Mouse (Mus musculus): ENCODE measurements around the gene Usp54. TPM values are rescaled to one million over a fixed set of nuclear protein-coding genes. Genes with fewer than 3 reads are reported as not detected.

The Usp54 gene
- polyA plus RNA-seq (2015; fragmentation: Nextera tagmentation; extraction: Ambion mirVana) = 1.0 and 1.2 TPM in 2 replicates

- peak within 1 kb of the TSS; percentile 81 for H3K4me3 ChIP-seq (replicated peaks)
- ATAC-seq (ENCODE audit: low read depth) (peak; percentile 93), DNase-seq (peak; percentile 96)
- H3K9ac ChIP-seq = peak within 1 kb of the TSS; percentile 87
- no peaks in the 10 kb centered on the region for H3K9me3 ChIP-seq (replicated peaks)
- H3K27ac ChIP-seq = peak within 1 kb of the TSS; percentile 90
- no peaks in the 10 kb centered on the region for H3K27me3 ChIP-seq
- WGBS (ENCODE audit: insufficient replicate concordance) = under 1% methylated on average over 72 of the region's 73 CpGs
- no peaks in the 10 kb centered on the region for H3K36me3 ChIP-seq
- H3K4me2 ChIP-seq = peak within 1 kb of the TSS; percentile 90
- H3K4me1 ChIP-seq (replicated peaks) = peaks cover 23% of the 10 kb centered on the region
Measured at GRCm38 (mm10) chr14:20640644-20641437, at the start of gene Usp54. Usp54 (minus strand) TSS chr14:20641063.

- Histone ChIP-seq H3K4me2 (no peak overlapping the region), H3K9me3 (replicated peaks) (no peaks in the 10 kb centered on the region), H3K27ac (no peak overlapping the region), H3K27me3 (no peaks in the 10 kb centered on the region), H3K9ac (0 out of 2 replicates have a peak overlapping the region, but pooled peaks have one; percentile 2), H3K4me3 (replicated peaks) (no peak overlapping the region), H3K36me3 (peaks cover 100% of the 10 kb centered on the region), H3K4me1 (replicated peaks) (peaks cover 7% of the 10 kb centered on the region)
- ATAC-seq (ENCODE audit: low read depth) (no peak), DNase-seq (no peak)
- 75% methylated on average over 2 of the region's 2 CpGs for WGBS (ENCODE audit: insufficient replicate concordance)
Measured at GRCm38 (mm10) chr14:20689009-20689408, 48.1 kb upstream of the Usp54 start.

- Histone ChIP-seq H3K4me2 (no peak overlapping the region), H3K36me3 (peaks cover 100% of the 10 kb centered on the region), H3K9ac (no peak overlapping the region), H3K27ac (no peak overlapping the region), H3K4me1 (replicated peaks) (peaks cover 10% of the 10 kb centered on the region; the same call in 1 of the 2 replicates), H3K4me3 (replicated peaks) (no peak overlapping the region), H3K27me3 (no peaks in the 10 kb centered on the region), H3K9me3 (replicated peaks) (no peaks in the 10 kb centered on the region)
- ATAC-seq (ENCODE audit: low read depth) (no peak), DNase-seq (no peak)
- WGBS (ENCODE audit: insufficient replicate concordance) = 86% methylated on average over 3 of the region's 3 CpGs
Measured at GRCm38 (mm10) chr14:20686576-20686975, 45.7 kb upstream of the Usp54 start.

- no peak for DNase-seq
- H3K9me3 ChIP-seq (replicated peaks) = no peaks in the 10 kb centered on the region
- 0 out of 2 replicates have a peak, but pooled peaks have one; percentile 36 for ATAC-seq (ENCODE audit: low read depth)
- H3K4me1 ChIP-seq (replicated peaks) = peaks cover 11% of the 10 kb centered on the region; the same call in 1 of the 2 replicates
- no peaks in the 10 kb centered on the region for H3K27me3 ChIP-seq
- no peak overlapping the region for H3K27ac ChIP-seq
- whole genome bisulfite sequencing (ENCODE audit: insufficient replicate concordance) = 63% methylated on average over 3 of the region's 3 CpGs
- no peak overlapping the region for H3K4me3 ChIP-seq (replicated peaks)
- H3K36me3 ChIP-seq = peaks cover 99% of the 10 kb centered on the region
- H3K4me2 ChIP-seq = no peak overlapping the region
- H3K9ac ChIP-seq = no peak overlapping the region
Measured at GRCm38 (mm10) chr14:20682498-20682897, 41.6 kb upstream of the Usp54 start.

GRCm38 (mm10) chr14:20681742-20682141 is 40.9 kb upstream of the Usp54 start:
- DNase-seq (no peak), ATAC-seq (ENCODE audit: low read depth) (no peak)
- Histone ChIP-seq H3K4me1 (replicated peaks) (peaks cover 11% of the 10 kb centered on the region; the same call in 1 of the 2 replicates), H3K4me3 (replicated peaks) (no peak overlapping the region), H3K27ac (no peak overlapping the region), H3K9ac (no peak overlapping the region), H3K36me3 (peaks cover 99% of the 10 kb centered on the region), H3K4me2 (no peak overlapping the region), H3K9me3 (replicated peaks) (no peaks in the 10 kb centered on the region), H3K27me3 (no peaks in the 10 kb centered on the region)
- WGBS (ENCODE audit: insufficient replicate concordance) = 69% methylated on average over 2 of the region's 2 CpGs

GRCm38 (mm10) chr14:20677906-20678305 is 37.0 kb upstream of the Usp54 start:
- 77% methylated on average over 4 of the region's 4 CpGs for WGBS (ENCODE audit: insufficient replicate concordance)
- Histone ChIP-seq H3K4me3 (replicated peaks) (no peak overlapping the region), H3K36me3 (peaks cover 73% of the 10 kb centered on the region)

GRCm38 (mm10) chr14:20674064-20674833 is 33.4 kb upstream of the Usp54 start, which contains the start of gene Sec24c:
Sec24c (plus strand) TSS chr14:20674308.
- ATAC-seq (ENCODE audit: low read depth) = peak; percentile 96
- Histone ChIP-seq H3K27me3 (peaks cover 12% of the 10 kb centered on the region), H3K36me3 (peaks cover 37% of the 10 kb centered on the region), H3K9me3 (replicated peaks) (no peaks in the 10 kb centered on the region), H3K4me2 (peak within 1 kb of the TSS; percentile 90), H3K4me3 (replicated peaks) (peak within 1 kb of the TSS; percentile 94), H3K4me1 (replicated peaks) (peaks cover 25% of the 10 kb centered on the region), H3K9ac (peak within 1 kb of the TSS; percentile 86), H3K27ac (peak within 1 kb of the TSS; percentile 90)
- WGBS (ENCODE audit: insufficient replicate concordance) = under 1% methylated on average over 43 of the region's 43 CpGs
- DNase-seq = peak; percentile 97

More at GRCm38 (mm10) chr14:20677906-20678305, 37.0 kb upstream of the Usp54 start:
- H3K4me1 ChIP-seq (replicated peaks) = peaks cover 30% of the 10 kb centered on the region
- H3K9ac ChIP-seq = no peak overlapping the region
- H3K27me3 ChIP-seq = no peaks in the 10 kb centered on the region
- no peak for DNase-seq
- H3K9me3 ChIP-seq (replicated peaks) = no peaks in the 10 kb centered on the region
- ATAC-seq (ENCODE audit: low read depth) = no peak
- H3K27ac ChIP-seq = no peak overlapping the region
- H3K4me2 ChIP-seq = no peak overlapping the region

- ATAC-seq (ENCODE audit: low read depth) (peak; percentile 71), DNase-seq (no peak)
- no peaks in the 10 kb centered on the region for H3K9me3 ChIP-seq (replicated peaks)
- peaks cover 25% of the 10 kb centered on the region for H3K4me1 ChIP-seq (replicated peaks)
- peak overlapping the region; percentile 70 for H3K4me2 ChIP-seq
- 10% methylated on average over 13 of the region's 13 CpGs for WGBS (ENCODE audit: insufficient replicate concordance)
- peaks cover 17% of the 10 kb centered on the region for H3K27me3 ChIP-seq
- peak overlapping the region; percentile 72 for H3K27ac ChIP-seq
- H3K4me3 ChIP-seq (replicated peaks) = peak overlapping the region; percentile 94
- peak overlapping the region; percentile 53 for H3K9ac ChIP-seq
- peaks cover 31% of the 10 kb centered on the region for H3K36me3 ChIP-seq
Measured at GRCm38 (mm10) chr14:20673735-20674063, 32.8 kb upstream of the Usp54 start.

- 86% methylated on average over 2 of the region's 2 CpGs for WGBS (ENCODE audit: insufficient replicate concordance)
- peak; percentile 38 for DNase-seq
Measured at GRCm38 (mm10) chr14:20672990-20673389, 32.1 kb upstream of the Usp54 start.

GRCm38 (mm10) chr14:20668154-20668810 is 27.4 kb upstream of the Usp54 start, which contains the start of gene Synpo2l:
Synpo2l (minus strand) TSS chr14:20668354.
- Histone ChIP-seq H3K4me1 (replicated peaks) (peaks cover 7% of the 10 kb centered on the region; the same call in 1 of the 2 replicates), H3K9me3 (replicated peaks) (no peaks in the 10 kb centered on the region), H3K27ac (no peak within 1 kb of the TSS), H3K36me3 (no peaks in the 10 kb centered on the region), H3K27me3 (peaks cover 65% of the 10 kb centered on the region), H3K4me3 (replicated peaks) (no peak within 1 kb of the TSS), H3K4me2 (no peak within 1 kb of the TSS), H3K9ac (no peak within 1 kb of the TSS)
- DNase-seq = no peak
- ATAC-seq (ENCODE audit: low read depth) = no peak
- WGBS (ENCODE audit: insufficient replicate concordance) = 58% methylated on average over 8 of the region's 8 CpGs

More at GRCm38 (mm10) chr14:20672990-20673389, 32.1 kb upstream of the Usp54 start:
- Histone ChIP-seq H3K9ac (no peak overlapping the region), H3K27me3 (peaks cover 24% of the 10 kb centered on the region), H3K4me2 (no peak overlapping the region), H3K36me3 (peaks cover 24% of the 10 kb centered on the region), H3K27ac (peak overlapping the region; percentile 72), H3K4me3 (replicated peaks) (no peak overlapping the region), H3K4me1 (replicated peaks) (peaks cover 25% of the 10 kb centered on the region), H3K9me3 (replicated peaks) (no peaks in the 10 kb centered on the region)
- no peak for ATAC-seq (ENCODE audit: low read depth)

- ATAC-seq (ENCODE audit: low read depth) (no peak), DNase-seq (no peak)
- no peak overlapping the region for H3K4me2 ChIP-seq
- 67% methylated on average over 1 of the region's 1 CpGs for WGBS (ENCODE audit: insufficient replicate concordance)
- H3K27me3 ChIP-seq = peaks cover 73% of the 10 kb centered on the region
- no peaks in the 10 kb centered on the region for H3K36me3 ChIP-seq
- no peak overlapping the region for H3K4me3 ChIP-seq (replicated peaks)
- H3K9me3 ChIP-seq (replicated peaks) = no peaks in the 10 kb centered on the region
- peaks cover 5% of the 10 kb centered on the region; the same call in 1 of the 2 replicates for H3K4me1 ChIP-seq (replicated peaks)
- H3K9ac ChIP-seq = no peak overlapping the region
- no peak overlapping the region for H3K27ac ChIP-seq
Measured at GRCm38 (mm10) chr14:20667469-20667868, 26.6 kb upstream of the Usp54 start.
